Mouse (Mus musculus): ENCODE results near the gene Arhgef28. TPM values are rescaled to one million over a fixed set of nuclear protein-coding genes. Genes with fewer than 3 reads are reported as not detected.

Gene Arhgef28
- total RNA-seq, 2 experiments from 2014 or later = 92.7 to 103 TPM

GRCm38 (mm10) chr13:98013715-98014114 is 192.5 kb downstream of the Arhgef28 start:
- no peak for DNase-seq

DNA sequence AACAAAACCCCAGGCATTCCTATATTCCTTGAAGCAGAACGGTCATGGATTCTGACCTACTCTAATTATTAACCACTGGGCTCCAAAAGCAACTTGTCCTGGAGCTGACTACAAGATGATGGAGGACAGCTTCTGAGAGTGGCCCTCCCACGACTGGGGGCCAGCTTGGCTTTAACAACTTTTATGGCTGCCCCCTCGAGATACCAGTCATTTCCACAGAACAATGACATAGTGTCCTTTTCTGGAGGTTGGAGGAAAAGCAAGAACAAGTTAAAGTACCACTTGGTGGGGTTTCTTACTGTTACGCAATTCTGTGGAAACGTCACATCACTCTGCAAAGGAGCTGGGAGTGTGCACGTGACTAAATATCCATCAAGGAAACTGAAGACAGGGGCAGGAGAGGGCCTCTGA is 194.3 kb downstream of the Arhgef28 start:
- DNase-seq = no peak

DNA sequence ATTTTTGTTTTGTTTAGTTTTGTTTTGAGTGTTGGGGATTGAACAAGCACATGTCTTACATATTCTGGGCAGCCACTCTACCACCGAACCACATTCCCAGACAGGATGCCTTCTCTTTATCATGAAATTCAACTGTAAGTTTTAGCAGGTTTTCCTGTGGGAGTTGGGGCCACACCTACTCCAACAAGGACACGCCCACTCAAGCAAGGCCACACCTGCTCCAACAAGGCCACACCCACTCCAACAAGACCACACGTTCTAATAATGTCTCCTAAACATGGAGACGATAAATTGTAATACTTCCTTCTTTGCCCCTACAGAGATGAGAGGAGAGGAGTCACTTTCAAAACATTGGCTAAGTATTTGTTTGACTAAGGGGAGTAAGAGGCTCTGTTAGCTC is 197.2 kb downstream of the Arhgef28 start:
- DNase-seq = no peak

- DNase-seq = peak; percentile 47 to 51
Observed at GRCm38 (mm10) chr13:98008588-98008987, 197.7 kb downstream of the Arhgef28 start.

- DNase-seq = no peak
Observed at GRCm38 (mm10) chr13:98005611-98006218, 200.5 kb downstream of the Arhgef28 start.

DNA sequence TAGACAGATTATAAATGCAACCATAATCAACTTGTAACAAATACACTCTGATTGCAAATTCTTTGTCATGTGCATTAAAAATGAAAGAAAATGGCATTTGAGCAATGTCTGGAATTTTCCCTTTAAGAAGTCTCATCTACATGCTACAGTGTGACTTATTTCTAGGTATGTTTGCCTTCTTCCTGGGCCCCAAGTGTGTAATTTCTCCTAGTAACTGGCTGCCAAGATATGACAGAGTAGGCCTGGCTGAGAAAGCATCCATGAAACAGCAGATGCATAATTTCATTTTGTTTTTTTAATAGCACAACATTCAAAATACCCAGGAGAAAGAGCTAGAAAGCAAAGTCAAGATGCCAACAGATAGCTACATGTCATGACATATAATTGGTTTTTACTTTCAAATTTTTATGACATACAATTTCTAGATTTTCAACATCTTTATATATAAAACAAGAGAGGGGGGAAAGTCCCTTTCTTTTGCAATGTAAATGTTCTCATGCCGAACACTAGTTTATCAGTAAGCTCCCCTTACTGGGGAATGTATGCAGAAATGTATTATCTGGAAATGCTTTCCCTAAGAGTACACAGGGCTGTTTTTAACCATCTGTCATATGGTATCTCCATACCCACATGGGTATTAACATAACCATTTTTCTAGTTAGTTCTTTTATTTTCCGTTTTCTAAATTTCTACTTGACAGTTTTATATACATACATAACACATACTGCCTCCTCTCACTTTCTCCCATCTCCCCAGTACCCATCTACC is 201.4 kb downstream of the Arhgef28 start:
- DNase-seq = no peak

DNA sequence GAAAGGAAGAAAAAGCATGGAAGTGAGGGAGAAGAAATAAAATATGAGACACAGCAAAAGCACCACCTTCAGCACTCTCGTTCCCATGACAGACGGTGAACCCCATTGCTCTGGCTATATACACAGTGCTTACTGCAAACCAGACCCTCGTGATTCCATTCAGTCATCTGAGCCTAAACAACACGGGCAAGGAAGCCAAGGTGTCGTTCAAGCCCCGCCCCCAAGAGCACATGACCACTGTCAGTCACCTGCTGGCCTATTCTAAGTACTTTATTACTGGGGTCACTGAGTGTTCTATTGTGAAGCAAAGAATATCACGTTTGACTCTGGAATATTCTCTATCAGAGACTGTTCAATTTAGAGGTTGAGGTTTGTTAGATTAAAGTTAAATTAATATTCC is 202.5 kb downstream of the Arhgef28 start:
- no peak for DNase-seq

DNA sequence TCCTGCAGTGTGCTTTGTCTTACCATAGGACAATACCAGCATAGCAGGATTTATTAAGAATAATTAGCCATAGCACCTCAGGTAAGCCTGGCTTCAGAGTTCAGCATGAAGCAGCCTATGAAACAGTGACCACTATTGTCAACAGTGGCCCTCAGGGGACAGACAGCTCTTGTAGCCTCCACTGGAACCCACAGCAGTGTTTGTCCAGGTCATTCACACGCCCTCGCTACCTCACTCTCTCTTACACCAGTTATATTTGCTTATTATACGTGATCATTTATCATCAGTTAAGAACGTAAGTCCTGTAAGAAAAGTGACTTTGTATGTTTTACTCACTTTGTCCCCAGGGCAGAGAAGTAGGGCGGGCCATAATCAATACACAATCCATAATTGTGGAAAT is 203.6 kb downstream of the Arhgef28 start:
- no peak for DNase-seq

- DNase-seq = no peak
Observed at GRCm38 (mm10) chr13:98002121-98002520, 204.1 kb downstream of the Arhgef28 start.

DNA sequence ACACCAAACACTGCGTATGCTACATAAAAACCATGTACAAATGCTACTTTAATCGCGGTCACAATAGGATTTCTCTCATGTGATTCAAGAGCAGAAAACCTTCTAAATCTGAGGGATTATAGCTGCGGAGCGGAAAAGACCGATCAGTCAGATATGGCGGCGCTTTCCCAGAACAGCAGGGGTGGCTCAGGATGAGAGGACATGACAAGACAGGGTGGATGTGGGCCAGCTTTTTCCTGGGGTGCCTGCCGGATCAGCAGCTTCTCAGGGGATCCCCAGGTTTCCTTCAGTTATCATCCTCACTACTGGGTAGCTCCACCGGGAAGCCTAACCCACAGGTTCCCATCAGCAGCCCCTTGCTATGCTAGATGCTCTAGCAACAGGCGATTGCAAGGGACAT is 204.5 kb downstream of the Arhgef28 start:
- DNase-seq = no peak

DNA sequence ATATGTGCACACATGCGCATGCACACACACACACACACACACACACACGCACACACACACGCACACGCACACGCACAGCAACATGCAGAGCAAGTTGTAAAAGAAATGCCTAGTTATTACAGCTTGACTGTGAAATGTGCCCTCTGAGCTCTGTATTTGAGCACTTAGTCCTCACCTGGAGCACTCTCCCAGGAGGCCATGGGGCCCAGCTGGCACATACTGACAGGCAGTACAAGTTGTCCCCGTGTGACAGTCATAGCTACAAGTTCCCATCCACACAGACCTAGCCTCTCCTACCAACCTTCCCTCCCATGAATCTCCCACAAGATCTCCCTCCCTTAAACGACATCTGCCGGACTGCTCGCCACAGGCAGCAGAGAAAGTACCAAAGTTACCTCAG is 205.4 kb downstream of the Arhgef28 start:
- DNase-seq = no peak

GRCm38 (mm10) chr13:97999130-97999529 is 207.1 kb downstream of the Arhgef28 start:
- no peak for DNase-seq

- DNase-seq = no peak
Observed at GRCm38 (mm10) chr13:97998570-97998969, 207.7 kb downstream of the Arhgef28 start.

DNA sequence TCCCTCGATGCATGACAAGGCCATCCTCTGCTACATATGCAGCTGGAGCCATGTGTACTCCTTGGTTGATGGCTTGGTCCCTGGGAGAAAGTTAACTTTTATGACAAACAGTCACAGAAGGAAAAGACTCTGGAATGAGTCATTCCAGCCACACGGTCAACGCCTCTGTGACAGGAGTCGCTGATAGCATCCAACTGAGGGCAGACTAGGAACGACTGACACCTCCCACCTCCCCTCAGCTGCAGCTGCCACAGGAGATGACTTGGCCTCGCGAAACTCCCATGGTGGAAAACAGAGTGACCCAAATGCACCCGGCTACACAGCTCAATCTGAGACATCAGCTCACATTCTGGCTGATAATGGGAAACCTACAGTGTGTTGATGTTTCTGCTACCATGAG is 215.3 kb downstream of the Arhgef28 start:
- DNase-seq = no peak

DNA sequence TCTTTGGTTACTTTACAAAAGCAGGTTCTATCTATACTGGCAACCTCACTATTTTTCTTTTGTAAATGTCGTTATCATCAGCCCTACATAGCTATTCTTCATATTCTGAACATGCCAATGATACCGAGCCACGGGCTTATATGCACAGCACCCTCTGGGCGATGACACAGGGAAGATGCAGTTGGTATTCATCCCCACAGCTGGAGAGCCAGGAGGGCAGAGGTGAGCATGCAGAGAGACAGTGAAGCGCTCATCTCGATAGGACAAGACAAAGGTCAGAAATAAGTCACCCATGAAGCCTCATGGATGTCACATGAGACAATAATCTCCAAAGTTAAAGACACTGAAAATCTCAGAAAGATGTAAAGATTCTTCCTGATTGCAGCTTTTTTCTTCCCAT is 217.4 kb downstream of the Arhgef28 start:
- no peak for DNase-seq

GRCm38 (mm10) chr13:97986691-97987090 is 219.5 kb downstream of the Arhgef28 start:
- no peak for DNase-seq

GRCm38 (mm10) chr13:97977104-97977503 is 229.1 kb downstream of the Arhgef28 start:
- DNase-seq = no peak

- no peak for DNase-seq
Observed at GRCm38 (mm10) chr13:97976642-97977041, 229.6 kb downstream of the Arhgef28 start.

- DNase-seq = no peak
Observed at GRCm38 (mm10) chr13:97974532-97975194, 231.6 kb downstream of the Arhgef28 start.

GRCm38 (mm10) chr13:97973915-97974314 is 232.3 kb downstream of the Arhgef28 start:
- no peak for DNase-seq

- no peak for DNase-seq
Observed at GRCm38 (mm10) chr13:97966077-97966476, 240.2 kb downstream of the Arhgef28 start.

- no peak for DNase-seq
Observed at GRCm38 (mm10) chr13:97964892-97965424, 241.3 kb downstream of the Arhgef28 start.

GRCm38 (mm10) chr13:97960142-97960541 is 246.1 kb downstream of the Arhgef28 start:
- DNase-seq = no peak

Measured in layer of hippocampus, postnatal 36 days (tissue).